Mouse (Mus musculus) megakaryocyte progenitor cell, adult 5-6 weeks (primary cell): ENCODE results near the gene Zfp512b. TPM values are rescaled to one million over a fixed set of nuclear protein-coding genes. Genes with fewer than 3 reads are reported as not detected.
A peak's percentile ranks its signal among the peaks of the same experiment; 100 is the strongest.

ENCODE experiments used
- ATAC-seq: replicated peaks from 2 replicates; pipeline ENCODE4 v1.8.0; 2016; ENCODE audit warnings: mild to moderate bottlenecking, moderate TSS enrichment, inconsistent platforms; ENCODE audit not compliant: poor library complexity
- total RNA-seq, 2 experiments: library from RNA; stranded (forward) in 1 of 2; stranded (reverse) in 1 of 2; fragments of 157-497, 149-512 nt in 1 of 2; fragments of 200-1000 nt in 1 of 2; gene quantifications; 2 replicates each; pipeline versions ENCODE4 v1.2.3 to v1.2.4; 2015 to 2017

Zfp512b gene
- total RNA-seq, 2 experiments from 2014 or later = 7.6 to 13.5 TPM

GRCm38 (mm10) chr2:181590471-181590870, 2.1 kb downstream of the Zfp512b start:
- ATAC-seq = no peak

GRCm38 (mm10) chr2:181589732-181590105, 2.9 kb downstream of the Zfp512b start:
- no peak for ATAC-seq

GRCm38 (mm10) chr2:181589011-181589731, 3.4 kb downstream of the Zfp512b start:
- ATAC-seq = no peak

GRCm38 (mm10) chr2:181588229-181588780, 4.3 kb downstream of the Zfp512b start:
- no peak for ATAC-seq

GRCm38 (mm10) chr2:181587796-181588195, 4.8 kb downstream of the Zfp512b start:
- no peak for ATAC-seq

- ATAC-seq = no peak
Measured at GRCm38 (mm10) chr2:181586124-181586523, 6.5 kb downstream of the Zfp512b start.

GRCm38 (mm10) chr2:181585506-181585905, 7.1 kb downstream of the Zfp512b start:
- no peak for ATAC-seq

GRCm38 (mm10) chr2:181584411-181584942, 8.1 kb downstream of the Zfp512b start, which contains the start of gene Uckl1:
TSS of gene Uckl1 (minus strand) at chr2:181584892.
- no peak for ATAC-seq

GRCm38 (mm10) chr2:181583460-181584257, 8.9 kb downstream of the Zfp512b start:
- ATAC-seq = no peak

- ATAC-seq = no peak
Measured at GRCm38 (mm10) chr2:181582939-181583338, 9.7 kb downstream of the Zfp512b start.

- no peak for ATAC-seq
Measured at GRCm38 (mm10) chr2:181582358-181582757, 10.2 kb downstream of the Zfp512b start.

GRCm38 (mm10) chr2:181581402-181582120, 11.0 kb downstream of the Zfp512b start:
- peak; percentile 60 for ATAC-seq

- peak; percentile 73 for ATAC-seq
Measured at GRCm38 (mm10) chr2:181581016-181581401, 11.6 kb downstream of the Zfp512b start.

- no peak for ATAC-seq
Measured at GRCm38 (mm10) chr2:181580131-181580772, 12.4 kb downstream of the Zfp512b start.

- ATAC-seq = no peak
Measured at GRCm38 (mm10) chr2:181579681-181580080, 12.9 kb downstream of the Zfp512b start.

GRCm38 (mm10) chr2:181578790-181579618, 13.6 kb downstream of the Zfp512b start:
- no peak for ATAC-seq

GRCm38 (mm10) chr2:181577981-181578581, 14.5 kb downstream of the Zfp512b start:
- peak; percentile 45 for ATAC-seq

GRCm38 (mm10) chr2:181577126-181577525, 15.5 kb downstream of the Zfp512b start:
- ATAC-seq = no peak

- no peak for ATAC-seq
Measured at GRCm38 (mm10) chr2:181576613-181577012, 16.0 kb downstream of the Zfp512b start.
